Mouse (Mus musculus): ENCODE data around the gene Rab7b. TPM values are rescaled to one million over a fixed set of nuclear protein-coding genes. Genes with fewer than 3 reads are reported as not detected.

The Rab7b gene
- polyA plus RNA-seq (2015; fragmentation: Nextera tagmentation; extraction: Ambion mirVana), result 1.3 and 1.9 TPM in 2 replicates

- WGBS, result 52% methylated on average over 8 of the region's 8 CpGs
- H3K27ac ChIP-seq (replicated peaks), result no peak within 1 kb of the TSS
- no peak within 1 kb of the TSS for H3K9ac ChIP-seq
- no peaks in the 10 kb centered on the region for H3K36me3 ChIP-seq
- H3K4me3 ChIP-seq, result no peak within 1 kb of the TSS
- H3K27me3 ChIP-seq (replicated peaks), result no peaks in the 10 kb centered on the region
- no peak for ATAC-seq (ENCODE audit: extremely low read depth, insufficient number of reproducible peaks, low FRiP score, low TSS enrichment)
- H3K9me3 ChIP-seq, result no peaks in the 10 kb centered on the region
- peaks cover 16% of the 10 kb centered on the region for H3K4me1 ChIP-seq
- no peak within 1 kb of the TSS for H3K4me2 ChIP-seq
Measured at GRCm38 (mm10) chr1:131688475-131688874, at the start of gene Rab7b. Gene Rab7b (plus strand): TSS chr1:131688695.

GRCm38 (mm10) chr1:131640062-131640461 lies 48.4 kb upstream of the Rab7b start:
- 91% methylated on average over 4 of the region's 4 CpGs for WGBS
- no peak overlapping the region for H3K9ac ChIP-seq
- no peak overlapping the region for H3K4me2 ChIP-seq
- H3K27ac ChIP-seq (replicated peaks), result no peak overlapping the region
- ATAC-seq (ENCODE audit: extremely low read depth, insufficient number of reproducible peaks, low FRiP score, low TSS enrichment), result no peak
- H3K4me3 ChIP-seq, result no peak overlapping the region
- H3K36me3 ChIP-seq, result no peaks in the 10 kb centered on the region
- H3K4me1 ChIP-seq, result no peaks in the 10 kb centered on the region
- H3K9me3 ChIP-seq, result no peaks in the 10 kb centered on the region
- no peaks in the 10 kb centered on the region for H3K27me3 ChIP-seq (replicated peaks)

DNA sequence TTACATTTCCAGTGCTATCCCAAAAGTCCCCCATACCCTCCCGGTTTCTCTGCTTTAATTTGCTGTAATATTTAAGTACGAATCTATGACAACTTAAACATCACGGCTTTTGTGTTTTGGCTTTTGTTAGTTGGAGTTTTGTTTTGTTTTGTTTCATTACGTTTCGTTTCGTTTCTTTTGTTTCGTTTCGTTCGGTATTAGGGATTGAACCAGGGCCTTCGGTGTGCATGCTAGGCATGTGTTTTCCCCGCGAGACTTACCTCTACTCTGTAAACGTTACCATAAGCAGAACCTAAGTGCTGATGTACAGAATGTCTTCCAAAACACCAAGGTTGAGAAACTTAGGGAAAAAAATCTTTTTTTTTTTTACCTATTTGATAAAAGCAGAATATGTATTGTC lies 46.9 kb upstream of the Rab7b start:
- H3K27me3 ChIP-seq (replicated peaks), result no peaks in the 10 kb centered on the region
- no peak overlapping the region for H3K9ac ChIP-seq
- H3K4me2 ChIP-seq, result no peak overlapping the region
- no peaks in the 10 kb centered on the region for H3K9me3 ChIP-seq
- no peak overlapping the region for H3K27ac ChIP-seq (replicated peaks)
- 87% methylated on average over 13 of the region's 13 CpGs for WGBS
- H3K4me1 ChIP-seq, result no peaks in the 10 kb centered on the region
- no peak for ATAC-seq (ENCODE audit: extremely low read depth, insufficient number of reproducible peaks, low FRiP score, low TSS enrichment)
- no peak overlapping the region for H3K4me3 ChIP-seq
- no peaks in the 10 kb centered on the region for H3K36me3 ChIP-seq

- H3K27me3 ChIP-seq (replicated peaks), result no peaks in the 10 kb centered on the region
- H3K9me3 ChIP-seq, result no peaks in the 10 kb centered on the region
- WGBS, result 84% methylated on average over 2 of the region's 2 CpGs
- no peak overlapping the region for H3K27ac ChIP-seq (replicated peaks)
- no peak for ATAC-seq (ENCODE audit: extremely low read depth, insufficient number of reproducible peaks, low FRiP score, low TSS enrichment)
- H3K4me2 ChIP-seq, result no peak overlapping the region
- H3K4me3 ChIP-seq, result no peak overlapping the region
- H3K36me3 ChIP-seq, result no peaks in the 10 kb centered on the region
- no peak overlapping the region for H3K9ac ChIP-seq
- no peaks in the 10 kb centered on the region for H3K4me1 ChIP-seq
Measured at GRCm38 (mm10) chr1:131642251-131642650, 46.2 kb upstream of the Rab7b start.

- Histone ChIP-seq H3K4me2 (no peak overlapping the region), H3K36me3 (no peaks in the 10 kb centered on the region), H3K4me1 (peaks cover 17% of the 10 kb centered on the region), H3K9ac (no peak overlapping the region), H3K4me3 (no peak overlapping the region), H3K9me3 (no peaks in the 10 kb centered on the region), H3K27me3 (replicated peaks) (no peaks in the 10 kb centered on the region), H3K27ac (replicated peaks) (0 out of 2 replicates have a peak overlapping the region, but pooled peaks have one; percentile 24)
- 57% methylated on average over 12 of the region's 12 CpGs for WGBS
- no peak; the same call in 1 of the 2 replicates for ATAC-seq (ENCODE audit: extremely low read depth, insufficient number of reproducible peaks, low FRiP score, low TSS enrichment)
Measured at GRCm38 (mm10) chr1:131652670-131653443, 35.6 kb upstream of the Rab7b start.

DNA sequence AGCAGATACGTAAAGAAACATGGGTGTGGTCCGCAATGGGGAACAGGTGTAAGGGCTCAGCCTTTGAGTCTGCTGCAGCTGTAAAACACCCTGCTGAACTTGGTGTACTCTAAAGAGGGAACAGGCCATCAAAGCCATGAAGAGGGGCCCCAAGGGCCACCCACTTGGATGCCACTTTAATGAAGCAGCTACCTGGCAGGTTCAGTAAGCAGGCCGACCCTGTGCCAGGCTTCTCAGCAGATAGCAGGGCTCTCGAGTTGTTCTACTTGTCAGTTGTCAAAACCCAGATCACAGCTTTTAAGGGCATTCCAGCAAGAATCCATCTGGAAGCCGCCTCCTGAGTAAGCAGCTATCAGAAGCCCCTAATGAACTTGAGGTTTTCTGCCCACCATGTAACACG lies 32.9 kb upstream of the Rab7b start:
- Histone ChIP-seq H3K4me3 (no peak overlapping the region), H3K36me3 (no peaks in the 10 kb centered on the region), H3K4me1 (peaks cover 17% of the 10 kb centered on the region), H3K27me3 (replicated peaks) (0 out of 2 replicates have a peak, but pooled peaks cover 6% of the 10 kb centered on the region), H3K27ac (replicated peaks) (no peak overlapping the region), H3K4me2 (no peak overlapping the region), H3K9ac (no peak overlapping the region), H3K9me3 (no peaks in the 10 kb centered on the region)
- WGBS, result 66% methylated on average over 6 of the region's 6 CpGs
- no peak for ATAC-seq (ENCODE audit: extremely low read depth, insufficient number of reproducible peaks, low FRiP score, low TSS enrichment)

DNA sequence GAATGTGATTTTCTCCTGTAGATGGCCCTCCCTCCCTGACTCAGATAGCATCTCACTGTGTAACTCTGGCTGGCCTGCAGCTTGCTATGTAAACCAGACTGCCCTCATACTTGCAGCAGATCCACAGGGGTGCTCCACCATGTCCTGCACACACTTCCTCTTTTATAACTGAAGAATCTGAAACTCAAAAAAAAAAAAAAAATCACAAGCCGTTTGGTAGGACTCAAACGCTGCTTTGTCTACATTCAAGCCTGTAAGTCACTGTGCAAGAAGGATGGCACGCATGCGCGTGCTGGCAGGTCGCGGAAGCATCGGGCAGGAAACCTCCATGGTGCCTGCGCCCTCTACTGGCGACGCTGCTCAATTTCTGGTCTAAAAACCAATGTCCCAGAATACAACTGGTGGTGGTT lies 30.5 kb upstream of the Rab7b start:
- peak overlapping the region; percentile 67 for H3K9ac ChIP-seq
- ATAC-seq (ENCODE audit: extremely low read depth, insufficient number of reproducible peaks, low FRiP score, low TSS enrichment), result peak; percentile 21; the same call in 1 of the 2 replicates
- H3K4me3 ChIP-seq, result peak overlapping the region; percentile 32
- H3K9me3 ChIP-seq, result no peaks in the 10 kb centered on the region
- H3K36me3 ChIP-seq, result no peaks in the 10 kb centered on the region
- H3K4me1 ChIP-seq, result peaks cover 13% of the 10 kb centered on the region
- peak overlapping the region; percentile 42; the same call in 1 of the 2 replicates for H3K27ac ChIP-seq (replicated peaks)
- under 1% methylated on average over 11 of the region's 11 CpGs for WGBS
- H3K4me2 ChIP-seq, result peak overlapping the region; percentile 62
- H3K27me3 ChIP-seq (replicated peaks), result 0 out of 2 replicates have a peak, but pooled peaks cover 6% of the 10 kb centered on the region

DNA sequence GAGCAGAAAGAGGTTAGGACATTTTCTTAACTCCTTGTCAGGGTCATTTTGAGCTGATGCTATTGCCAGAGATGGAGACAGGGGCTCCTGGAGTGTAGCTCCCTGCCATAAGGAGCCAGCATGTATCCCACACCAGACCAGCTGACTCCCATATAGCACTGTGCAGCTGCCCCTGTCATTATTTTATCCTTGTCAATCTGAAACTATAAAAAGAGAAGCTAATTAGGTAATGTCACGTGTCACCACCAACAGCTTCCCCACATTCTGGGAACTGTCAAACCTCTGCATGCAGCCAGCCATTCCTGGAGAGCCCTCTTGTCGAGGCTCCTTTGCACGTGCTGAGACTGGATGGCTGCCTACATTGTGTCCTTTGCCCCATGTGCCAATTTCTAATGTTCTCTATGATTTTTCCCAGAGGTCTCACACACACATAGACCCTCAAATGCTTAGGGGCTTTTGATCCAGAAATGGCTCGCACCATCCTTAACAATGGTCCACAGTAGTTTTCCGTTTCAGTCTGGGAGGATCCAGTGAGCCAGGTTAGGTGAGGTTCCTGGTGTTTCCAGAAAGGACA lies 28.9 kb upstream of the Rab7b start:
- ATAC-seq (ENCODE audit: extremely low read depth, insufficient number of reproducible peaks, low FRiP score, low TSS enrichment), result no peak
- WGBS, result 58% methylated on average over 5 of the region's 5 CpGs
- Histone ChIP-seq H3K9ac (no peak overlapping the region), H3K27ac (replicated peaks) (no peak overlapping the region), H3K4me3 (no peak overlapping the region), H3K4me1 (peaks cover 5% of the 10 kb centered on the region; the same call in 1 of the 2 replicates), H3K9me3 (no peaks in the 10 kb centered on the region), H3K36me3 (no peaks in the 10 kb centered on the region), H3K4me2 (no peak overlapping the region), H3K27me3 (replicated peaks) (0 out of 2 replicates have a peak, but pooled peaks cover 6% of the 10 kb centered on the region)

DNA sequence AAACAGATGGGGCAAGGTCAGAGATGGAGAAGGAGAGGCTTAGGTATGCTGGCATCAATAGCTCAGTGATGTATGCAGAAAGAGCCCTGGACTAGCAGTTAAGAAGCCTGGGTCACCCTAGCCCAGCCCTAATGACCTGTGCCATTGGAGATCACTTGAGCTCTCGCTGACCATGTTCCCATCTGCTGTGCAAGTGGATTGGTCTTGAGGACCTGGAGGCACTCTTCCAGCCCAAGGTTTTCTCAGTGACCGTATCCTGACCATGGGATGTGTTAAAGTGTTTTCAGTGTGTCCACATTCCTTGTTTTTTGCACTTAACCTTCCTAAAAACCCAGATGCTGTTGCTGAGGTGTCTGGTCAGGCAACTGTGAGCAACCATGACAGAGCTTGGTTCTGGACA lies 28.2 kb upstream of the Rab7b start:
- no peak overlapping the region for H3K4me2 ChIP-seq
- H3K9me3 ChIP-seq, result no peaks in the 10 kb centered on the region
- H3K4me1 ChIP-seq, result peaks cover 5% of the 10 kb centered on the region; the same call in 1 of the 2 replicates
- 0 out of 2 replicates have a peak, but pooled peaks cover 6% of the 10 kb centered on the region for H3K27me3 ChIP-seq (replicated peaks)
- no peak for ATAC-seq (ENCODE audit: extremely low read depth, insufficient number of reproducible peaks, low FRiP score, low TSS enrichment)
- H3K9ac ChIP-seq, result no peak overlapping the region
- H3K4me3 ChIP-seq, result no peak overlapping the region
- no peak overlapping the region for H3K27ac ChIP-seq (replicated peaks)
- no peaks in the 10 kb centered on the region for H3K36me3 ChIP-seq
- WGBS, result 78% methylated on average over 2 of the region's 2 CpGs

GRCm38 (mm10) chr1:131660716-131661472 lies 27.6 kb upstream of the Rab7b start:
- Histone ChIP-seq H3K36me3 (no peaks in the 10 kb centered on the region), H3K9ac (no peak overlapping the region)
- 72% methylated on average over 7 of the region's 7 CpGs for WGBS

GRCm38 (mm10) chr1:131661749-131662148 lies 26.7 kb upstream of the Rab7b start:
- 58% methylated on average over 3 of the region's 3 CpGs for WGBS
- H3K9me3 ChIP-seq, result no peaks in the 10 kb centered on the region
- H3K4me1 ChIP-seq, result peaks cover 5% of the 10 kb centered on the region; the same call in 1 of the 2 replicates
- no peak overlapping the region for H3K4me3 ChIP-seq
- no peaks in the 10 kb centered on the region for H3K36me3 ChIP-seq
- H3K4me2 ChIP-seq, result no peak overlapping the region
- 0 out of 2 replicates have a peak, but pooled peaks cover 6% of the 10 kb centered on the region for H3K27me3 ChIP-seq (replicated peaks)
- H3K9ac ChIP-seq, result no peak overlapping the region
- no peak overlapping the region for H3K27ac ChIP-seq (replicated peaks)
- no peak for ATAC-seq (ENCODE audit: extremely low read depth, insufficient number of reproducible peaks, low FRiP score, low TSS enrichment)

More at GRCm38 (mm10) chr1:131660716-131661472, 27.6 kb upstream of the Rab7b start:
- no peak overlapping the region for H3K4me3 ChIP-seq
- peaks cover 5% of the 10 kb centered on the region; the same call in 1 of the 2 replicates for H3K4me1 ChIP-seq
- no peak overlapping the region for H3K27ac ChIP-seq (replicated peaks)
- H3K4me2 ChIP-seq, result no peak overlapping the region
- 0 out of 2 replicates have a peak, but pooled peaks cover 6% of the 10 kb centered on the region for H3K27me3 ChIP-seq (replicated peaks)
- ATAC-seq (ENCODE audit: extremely low read depth, insufficient number of reproducible peaks, low FRiP score, low TSS enrichment), result no peak
- H3K9me3 ChIP-seq, result no peaks in the 10 kb centered on the region

Data from heart, embryonic 13.5 days (tissue).